Mouse (Mus musculus) olfactory bulb, adult 2 months (tissue): Measurements from ENCODE around the gene Kdm1a. TPM values are rescaled to one million over a fixed set of nuclear protein-coding genes. Genes with fewer than 3 reads are reported as not detected.

Source experiments
- H3K27ac ChIP-seq: fragments of 200-500 bp; 2 replicates; pipeline ENCODE4 v1.5.1; 2012; ENCODE audit warnings: low read depth, low read length; ENCODE audit not compliant: insufficient read depth
- H3K4me1 ChIP-seq: fragments of 200-500 bp; 2 replicates; pipeline ENCODE4 v1.6.1; 2012; ENCODE audit warnings: low read length; ENCODE audit not compliant: control insufficient read depth, insufficient read depth
- H3K4me3 ChIP-seq: fragments of 200-500 bp; 2 replicates; pipeline ENCODE4 v1.5.1; 2012; ENCODE audit warnings: mild to moderate bottlenecking, low read depth, low read length, moderate library complexity; ENCODE audit not compliant: insufficient read depth
- CTCF ChIP-seq: fragments of 200-500 bp; IDR thresholded peaks from 2 replicates; pipeline ENCODE4 v1.5.1; 2012; ENCODE audit warnings: low read depth, mild to moderate bottlenecking, low read length, moderate library complexity; ENCODE audit not compliant: insufficient read depth
- POLR2A ChIP-seq: fragments of 200-500 bp; IDR thresholded peaks from 2 replicates; pipeline ENCODE4 v1.6.1; 2012; ENCODE audit warnings: mild to moderate bottlenecking, low read depth, low read length, moderate library complexity; ENCODE audit not compliant: insufficient read depth
- WGBS: fragments of 180-500 bp; shearing (Covaris S2); methylation state at CpG from one replicate; pipeline ENCODE4 v1.1.7; 2018; 5-methylcytosine and 5-hydroxymethylcytosine counted together
- polyA plus RNA-seq: library from polyadenylated mRNA; stranded (reverse); fragments of >200 nt; gene quantifications from 2 replicates; pipeline ENCODE4 v1.2.4, GENCODE M21; 2012; ENCODE audit warnings: low replicate concordance; ENCODE audit not compliant: missing spikeins, insufficient read depth, insufficient read length

Gene Kdm1a
- polyA plus RNA-seq, 1 experiment: not detected

- WGBS: 83% methylated on average over 2 of the region's 2 CpGs
- Histone ChIP-seq H3K4me1 (no peaks in the 10 kb centered on the region), H3K27ac (no peak overlapping the region), H3K4me3 (no peak overlapping the region)
- TF ChIP-seq CTCF (no peak), POLR2A (no peak)
Measured at GRCm38 (mm10) chr4:136557638-136558037, 44.9 kb downstream of the Kdm1a start.

DNA sequence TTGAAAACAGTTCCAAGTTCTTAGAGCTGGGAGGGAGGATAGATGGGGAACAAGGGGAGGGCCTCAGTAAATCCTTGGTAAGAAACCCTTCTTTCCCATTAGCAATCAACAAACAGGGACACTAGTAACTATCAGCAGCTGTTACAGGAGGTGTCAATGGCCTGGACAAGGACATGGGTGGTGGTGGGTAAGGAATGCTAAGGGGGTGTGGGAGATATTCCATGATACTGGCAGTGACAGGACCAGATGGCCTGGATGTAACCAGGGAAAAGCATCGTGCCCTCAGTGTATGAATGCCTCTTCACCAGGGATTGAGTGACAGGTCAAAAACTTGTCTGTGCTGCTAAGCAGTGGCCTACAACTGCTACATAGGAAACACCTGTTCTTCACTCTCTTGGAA, 49.4 kb downstream of the Kdm1a start:
- 58% methylated on average over 1 of the region's 1 CpGs for WGBS
- peaks cover 3% of the 10 kb centered on the region; the same call in 1 of the 2 replicates for H3K4me1 ChIP-seq
- no peak for TF ChIP-seq CTCF
- no peak for TF ChIP-seq POLR2A
- H3K4me3 ChIP-seq: no peak overlapping the region
- no peak overlapping the region for H3K27ac ChIP-seq

DNA sequence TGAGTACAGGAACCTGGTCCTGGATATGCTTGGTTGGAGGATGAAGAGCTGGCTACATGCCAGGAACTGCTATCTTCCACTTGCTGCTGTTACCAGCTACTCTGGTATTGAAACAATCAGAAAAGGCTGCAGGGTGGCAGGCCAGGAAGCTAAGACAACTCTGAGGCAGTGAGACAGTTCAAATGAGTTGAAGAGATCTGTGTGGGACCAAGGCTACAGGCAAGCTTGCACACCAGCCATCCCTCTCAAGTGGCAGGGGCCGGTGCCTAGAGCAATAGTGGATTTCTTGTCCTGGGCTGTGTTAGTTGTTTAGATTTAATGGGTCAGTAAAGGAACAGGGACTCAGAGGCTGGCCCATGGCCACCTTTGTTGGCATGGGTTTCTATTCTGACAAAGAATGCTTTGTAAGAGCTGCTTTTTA, 54.1 kb downstream of the Kdm1a start:
- Histone ChIP-seq H3K4me3 (no peak overlapping the region), H3K27ac (no peak overlapping the region), H3K4me1 (peaks cover 3% of the 10 kb centered on the region; the same call in 1 of the 2 replicates)
- WGBS: 17% methylated on average over 1 of the region's 1 CpGs
- TF ChIP-seq CTCF (no peak), POLR2A (no peak)

- WGBS: 34% methylated on average over 1 of the region's 1 CpGs
- H3K27ac ChIP-seq: no peak overlapping the region
- no peak overlapping the region for H3K4me3 ChIP-seq
- peaks cover 3% of the 10 kb centered on the region; the same call in 1 of the 2 replicates for H3K4me1 ChIP-seq
- TF ChIP-seq CTCF: no peak
- TF ChIP-seq POLR2A: no peak
Measured at GRCm38 (mm10) chr4:136547721-136548120, 54.8 kb downstream of the Kdm1a start.

DNA sequence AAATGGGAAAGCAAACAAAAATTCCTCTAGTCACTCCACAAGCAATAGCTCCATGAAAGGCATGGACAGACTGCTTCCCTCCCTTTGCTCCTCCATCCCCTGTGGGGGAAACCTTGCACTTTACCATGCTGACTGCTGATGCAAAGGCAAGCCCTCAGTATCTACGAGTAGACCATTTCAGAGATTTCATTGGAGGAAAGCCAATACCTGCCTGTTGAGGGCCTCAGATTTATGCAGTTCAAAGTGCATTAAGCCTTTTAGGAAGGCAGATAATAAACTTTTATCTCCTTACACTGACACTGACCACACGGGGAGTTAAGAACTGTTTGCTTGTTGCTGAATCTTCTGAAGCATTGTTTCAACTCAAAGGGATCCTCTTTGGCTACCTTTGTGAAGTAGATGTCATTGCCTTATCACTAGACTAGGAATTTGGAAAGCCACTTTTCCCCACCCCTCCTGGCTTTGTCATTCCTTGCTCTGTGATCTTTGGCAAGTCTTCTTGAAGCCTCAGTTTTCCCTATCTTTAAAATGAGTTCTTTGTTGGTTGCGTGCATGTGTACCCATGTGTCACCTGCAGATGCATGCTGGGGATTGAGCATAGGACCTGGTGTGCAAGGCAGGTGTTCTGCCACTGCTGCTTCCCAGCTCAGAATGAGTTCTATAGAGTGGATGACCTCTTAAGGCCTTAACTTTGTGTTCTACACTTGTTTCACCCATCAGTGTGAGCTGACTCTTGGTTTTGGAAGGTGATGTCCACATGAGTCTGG, 56.1 kb downstream of the Kdm1a start:
- peaks cover 3% of the 10 kb centered on the region; the same call in 1 of the 2 replicates for H3K4me1 ChIP-seq
- no peak overlapping the region for H3K27ac ChIP-seq
- H3K4me3 ChIP-seq: no peak overlapping the region
- WGBS: 68% methylated on average over 3 of the region's 3 CpGs
- no peak for TF ChIP-seq CTCF
- TF ChIP-seq POLR2A: no peak

DNA sequence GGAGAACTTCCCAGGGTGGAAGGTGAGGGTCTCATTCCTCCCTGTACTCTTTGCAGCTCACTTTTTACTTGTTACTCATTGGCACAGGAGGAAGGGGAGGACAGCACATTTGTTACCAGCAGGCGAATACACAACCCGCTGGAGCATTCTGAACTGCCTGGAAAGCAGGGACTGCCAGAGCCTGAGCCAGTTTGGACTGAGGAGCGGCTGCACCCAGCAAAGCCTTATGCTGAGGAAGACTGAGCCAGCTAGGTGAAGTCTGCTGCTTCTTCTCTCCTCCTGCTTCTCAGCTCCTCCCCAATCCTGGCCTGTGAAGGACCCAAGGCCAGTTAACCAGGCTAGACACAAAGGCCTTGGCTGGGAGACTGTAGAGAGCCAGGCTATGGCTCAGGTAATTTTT, 57.4 kb downstream of the Kdm1a start:
- WGBS: 77% methylated on average over 3 of the region's 3 CpGs
- H3K4me3 ChIP-seq: no peak overlapping the region
- H3K4me1 ChIP-seq: peaks cover 6% of the 10 kb centered on the region; the same call in 1 of the 2 replicates
- no peak overlapping the region for H3K27ac ChIP-seq
- no peak for TF ChIP-seq POLR2A
- no peak for TF ChIP-seq CTCF

DNA sequence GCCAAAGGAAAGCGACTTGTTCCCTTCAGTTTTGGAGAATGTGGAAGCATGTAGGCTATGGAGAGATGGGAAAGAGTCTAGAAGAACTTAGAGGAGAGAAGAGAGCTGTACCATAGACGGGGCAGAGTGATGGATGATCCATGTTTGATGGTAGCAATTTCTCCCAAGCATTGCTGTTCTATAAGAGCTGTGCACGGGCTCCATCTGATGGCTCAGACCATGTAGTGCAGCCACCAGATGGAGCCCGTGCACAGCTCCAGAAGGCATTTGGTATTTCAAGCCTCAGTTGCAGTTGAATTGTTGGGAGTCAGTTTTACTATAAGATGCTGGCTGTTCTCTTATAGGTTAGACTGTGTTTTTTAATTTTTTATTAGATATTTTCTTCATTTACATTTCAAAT, 76.1 kb downstream of the Kdm1a start:
- TF ChIP-seq CTCF (no peak), POLR2A (no peak)
- Histone ChIP-seq H3K4me3 (no peak overlapping the region), H3K4me1 (no peaks in the 10 kb centered on the region), H3K27ac (no peak overlapping the region)
- 15% methylated on average over 4 of the region's 4 CpGs for WGBS

- no peak overlapping the region for H3K27ac ChIP-seq
- H3K4me1 ChIP-seq: no peaks in the 10 kb centered on the region
- 79% methylated on average over 2 of the region's 2 CpGs for WGBS
- TF ChIP-seq CTCF (no peak), POLR2A (no peak)
- H3K4me3 ChIP-seq: no peak overlapping the region
Measured at GRCm38 (mm10) chr4:136524309-136524708, 78.2 kb downstream of the Kdm1a start.

- TF ChIP-seq POLR2A (no peak), CTCF (no peak)
- 68% methylated on average over 5 of the region's 5 CpGs for WGBS
- Histone ChIP-seq H3K27ac (no peak overlapping the region), H3K4me3 (no peak overlapping the region), H3K4me1 (no peaks in the 10 kb centered on the region)
Measured at GRCm38 (mm10) chr4:136521898-136522297, 80.6 kb downstream of the Kdm1a start.

GRCm38 (mm10) chr4:136519866-136520265, 82.7 kb downstream of the Kdm1a start:
- H3K4me3 ChIP-seq: no peak overlapping the region
- no peak overlapping the region for H3K27ac ChIP-seq
- TF ChIP-seq CTCF (no peak), POLR2A (no peak)
- no peaks in the 10 kb centered on the region for H3K4me1 ChIP-seq

- no peak for TF ChIP-seq CTCF
- TF ChIP-seq POLR2A: no peak
- 93% methylated on average over 2 of the region's 2 CpGs for WGBS
- Histone ChIP-seq H3K4me3 (no peak overlapping the region), H3K4me1 (no peaks in the 10 kb centered on the region), H3K27ac (no peak overlapping the region)
Measured at GRCm38 (mm10) chr4:136518576-136518975, 83.9 kb downstream of the Kdm1a start.
